15 mouse cellular contexts compared by ENCODE assay signal in genomic region chr16:91416938-91417337, GRCm38 (mm10). TPM values are rescaled to one million over a fixed set of nuclear protein-coding genes. Genes with fewer than 3 reads are reported as not detected.
DNase-seq lines count a peak whose midpoint lies in the region; ATAC-seq and TF ChIP-seq lines count a peak whose summit lies in the region.
"Had no signal": no experiment of that assay in that cellular context is flagged by ENCODE, and none has a peak within 500 bp of the region (broad histone marks: within the 10 kb centered on the region; RNA-seq: fewer than 3 reads in every experiment).

No protein-coding gene starts in this region.

- no peaks in the 10 kb centered on the region for H3K9me3 ChIP-seq in heart, postnatal 0 days (replicated peaks; ENCODE audit: control insufficient read depth, low read length)
- no peaks in the 10 kb centered on the region for H3K9me3 ChIP-seq in midbrain, embryonic 10.5 days (replicated peaks)
- H3K9me3 ChIP-seq: forebrain, embryonic 13.5 days; limb, embryonic 15.5 days; neural tube, embryonic 15.5 days had no signal

- H3K4me1 ChIP-seq in bone marrow macrophage, adult 2 months (ENCODE audit: control insufficient read depth, insufficient read depth, low read length): peaks cover 48% of the 10 kb centered on the region
- H3K4me1 ChIP-seq in heart, postnatal 0 days (ENCODE audit: control insufficient read depth, insufficient read depth): peaks cover 14% of the 10 kb centered on the region; the same call in 1 of the 2 replicates
- no peaks in the 10 kb centered on the region for H3K4me1 ChIP-seq in midbrain, embryonic 10.5 days
- H3K4me1 ChIP-seq: forebrain, embryonic 13.5 days; neural tube, embryonic 15.5 days had no signal

- H3K27ac ChIP-seq in bone marrow macrophage, adult 2 months (ENCODE audit: insufficient read depth, low read depth, low read length): peak overlapping the region; percentile 99
- H3K27ac ChIP-seq in heart, postnatal 0 days (ENCODE audit: low read depth): peak overlapping the region; percentile 94
- H3K27ac ChIP-seq in midbrain, embryonic 10.5 days (replicated peaks): no peak overlapping the region
- H3K27ac ChIP-seq: forebrain, embryonic 13.5 days; limb, embryonic 15.5 days; neural tube, embryonic 15.5 days had no signal

- TF ChIP-seq EP300 in heart, postnatal 0 days (IDR thresholded peaks at IDR 0.05; ENCODE audit: low read depth): peak; percentile 95

- peak; percentile 95 for ATAC-seq in heart, postnatal 0 days (ENCODE audit: insufficient read depth, low read depth)
- peak; percentile 88 for ATAC-seq in megakaryocyte-erythroid progenitor cell, adult 5-6 weeks (replicated peaks; ENCODE audit: low FRiP score, low TSS enrichment, poor library complexity, severe bottlenecking)
- ATAC-seq: forebrain, embryonic 13.5 days had no signal

- H3K36me3 ChIP-seq in heart, postnatal 0 days (replicated peaks; ENCODE audit: control insufficient read depth, insufficient read depth, low read length): peaks cover 83% of the 10 kb centered on the region
- no peaks in the 10 kb centered on the region for H3K36me3 ChIP-seq in midbrain, embryonic 10.5 days
- H3K36me3 ChIP-seq: neural tube, embryonic 15.5 days had no signal

- peak; percentile 98 for DNase-seq in heart, adult 11 months
- no peak for DNase-seq in heart, postnatal 36 days
- DNase-seq in heart, postnatal 0 days (ENCODE audit: low spot score): peak; percentile 92
- no peak for DNase-seq in midbrain, embryonic 10.5 days (ENCODE audit: low spot score)
- DNase-seq in embryo, embryonic 11 days: no peak
- DNase-seq in layer of hippocampus, adult 11-12 months (ENCODE audit: low spot score): no peak
- DNase-seq: kidney, adult 11 months; midbrain, embryonic 14.5 days had no signal

- H3K4me2 ChIP-seq in heart, postnatal 0 days (ENCODE audit: low read depth, low read length): peak overlapping the region; percentile 30
- H3K4me2 ChIP-seq: forebrain, embryonic 13.5 days; limb, embryonic 15.5 days; neural tube, embryonic 15.5 days had no signal

- no peaks in the 10 kb centered on the region for H3K27me3 ChIP-seq in heart, postnatal 0 days (ENCODE audit: control insufficient read depth, insufficient read depth, low read length)
- no peaks in the 10 kb centered on the region for H3K27me3 ChIP-seq in midbrain, embryonic 10.5 days (ENCODE audit: low read depth, poor library complexity, severe bottlenecking)
- H3K27me3 ChIP-seq: forebrain, embryonic 13.5 days; limb, embryonic 15.5 days; neural tube, embryonic 15.5 days had no signal

- no peak overlapping the region for H3K9ac ChIP-seq in heart, postnatal 0 days (replicated peaks; ENCODE audit: low read depth, low read length)
- H3K9ac ChIP-seq: forebrain, embryonic 13.5 days; limb, embryonic 15.5 days; neural tube, embryonic 15.5 days had no signal

- no peak for TF ChIP-seq POLR2A in bone marrow macrophage, adult 2 months (IDR thresholded peaks at IDR 0.05; ENCODE audit: borderline replicate concordance, low read depth, low read length)

- H3K4me3 ChIP-seq in bone marrow macrophage, adult 2 months (ENCODE audit: insufficient read depth, low read length): no peak overlapping the region
- no peak overlapping the region for H3K4me3 ChIP-seq in heart, postnatal 0 days (ENCODE audit: low read depth, low read length)
- no peak overlapping the region for H3K4me3 ChIP-seq in midbrain, embryonic 10.5 days
- H3K4me3 ChIP-seq: forebrain, embryonic 13.5 days; limb, embryonic 15.5 days; neural tube, embryonic 15.5 days had no signal

- TF ChIP-seq CTCF in bone marrow macrophage, adult 2 months (IDR thresholded peaks at IDR 0.05; ENCODE audit: low read depth, low read length): no peak
- TF ChIP-seq CTCF in heart, postnatal 0 days (IDR thresholded peaks at IDR 0.05; ENCODE audit: low read depth): no peak

- 31% methylated on average over 7 of the region's 7 CpGs for WGBS in heart, postnatal 0 days
- WGBS in midbrain, embryonic 10.5 days: 86% methylated on average over 7 of the region's 7 CpGs

- intact Hi-C loops in heart, postnatal 36 days (cut with DNase I): no loop called here

RNA-seq across cellular contexts. Expression of gene Il10rb, which starts 11.0 kb away (rescaled TPM):
- total RNA-seq in heart, postnatal 36 days (2021): 100 to 1,000 TPM; 113 to 116 TPM
- 345 and 358 TPM in 2 replicates for polyA plus RNA-seq in bone marrow macrophage, adult 2 months (2012; ENCODE audit: insufficient read depth, insufficient read length, missing spikeins)
- total RNA-seq in heart, postnatal 0 days (2014; rRNA removed; ENCODE audit: low replicate concordance): 44.4 and 63.3 TPM in 2 replicates
- 89.0 and 99.4 TPM in 2 replicates for polyA plus RNA-seq in heart, postnatal 0 days (2015; fragmentation: Nextera tagmentation; extraction: Ambion mirVana)
- 17.3 and 20.6 TPM in 2 replicates for total RNA-seq in megakaryocyte-erythroid progenitor cell, adult 5-6 weeks (2014; fragmentation: Nextera tagmentation)
- total RNA-seq in megakaryocyte-erythroid progenitor cell, adult 5-6 weeks (2017): 23.1 and 29.0 TPM in 2 replicates
- polyA plus RNA-seq in midbrain, embryonic 10.5 days (2016; fragmentation: Nextera tagmentation; extraction: Ambion mirVana): 6.9 and 8.9 TPM in 2 replicates

RNA-seq across cellular contexts. Expression of gene Gm21970, which starts 25.4 kb away (rescaled TPM):
- total RNA-seq in heart, postnatal 36 days (2021): under 1 TPM in 1 of 2 experiments, not detected in 1; 0.47 TPM
- polyA plus RNA-seq in bone marrow macrophage, adult 2 months (2012; ENCODE audit: insufficient read depth, insufficient read length, missing spikeins): not detected in 2 replicates
- total RNA-seq in heart, postnatal 0 days (2014; rRNA removed; ENCODE audit: low replicate concordance): 2.4 TPM in 1 of 2 replicates, not detected in the other
- 0.27 TPM in 1 of 2 replicates, not detected in the other for polyA plus RNA-seq in heart, postnatal 0 days (2015; fragmentation: Nextera tagmentation; extraction: Ambion mirVana)
- total RNA-seq in megakaryocyte-erythroid progenitor cell, adult 5-6 weeks (2014; fragmentation: Nextera tagmentation): 7.6 TPM in 1 of 2 replicates, not detected in the other
- total RNA-seq in megakaryocyte-erythroid progenitor cell, adult 5-6 weeks (2017): not detected in 2 replicates
- not detected in 2 replicates for polyA plus RNA-seq in midbrain, embryonic 10.5 days (2016; fragmentation: Nextera tagmentation; extraction: Ambion mirVana)
- total RNA-seq: gastrocnemius, postnatal 4 days; layer of hippocampus, postnatal 25 days had no signal
- polyA plus RNA-seq: forebrain, embryonic 13.5 days; limb, embryonic 15.5 days; midbrain, embryonic 14.5 days; neural tube, embryonic 15.5 days had no signal

RNA-seq across cellular contexts. Expression of gene Ifnar2, which starts 44.4 kb away (rescaled TPM):
- 10 to 100 TPM; 39.7 to 40.4 TPM for total RNA-seq in heart, postnatal 36 days (2021)
- polyA plus RNA-seq in bone marrow macrophage, adult 2 months (2012; ENCODE audit: insufficient read depth, insufficient read length, missing spikeins): 237 and 238 TPM in 2 replicates
- 30.0 and 31.0 TPM in 2 replicates for total RNA-seq in heart, postnatal 0 days (2014; rRNA removed; ENCODE audit: low replicate concordance)
- 48.8 and 49.8 TPM in 2 replicates for polyA plus RNA-seq in heart, postnatal 0 days (2015; fragmentation: Nextera tagmentation; extraction: Ambion mirVana)
- total RNA-seq in megakaryocyte-erythroid progenitor cell, adult 5-6 weeks (2014; fragmentation: Nextera tagmentation): 51.9 and 52.4 TPM in 2 replicates
- total RNA-seq in megakaryocyte-erythroid progenitor cell, adult 5-6 weeks (2017): 47.2 and 50.8 TPM in 2 replicates
- polyA plus RNA-seq in midbrain, embryonic 10.5 days (2016; fragmentation: Nextera tagmentation; extraction: Ambion mirVana): 26.0 and 27.9 TPM in 2 replicates

Comparison
In these comparisons a context has a peak if more than half of its experiments do, and no peak if none do; other contexts are left out.
1. DNase-seq: peak in heart, adult 11 months (single experiment) and heart, postnatal 0 days (single experiment); none in heart, postnatal 36 days (0 of 2), midbrain, embryonic 10.5 days (single experiment), embryo, embryonic 11 days (single experiment) and layer of hippocampus, adult 11-12 months (single experiment).